Mouse (Mus musculus) embryonic fibroblast, embryonic 13.5 days (primary cell): Measurements from ENCODE around the gene Vars.

ENCODE experiments used
- CTCF ChIP-seq: IDR thresholded peaks from 2 replicates; pipeline ENCODE4 v1.5.1; 2011; ENCODE audit warnings: mild to moderate bottlenecking, control low read depth, low read length, moderate library complexity, borderline replicate concordance; ENCODE audit not compliant: insufficient read depth
- POLR2A ChIP-seq: IDR thresholded peaks from 2 replicates; pipeline ENCODE4 v1.6.1; 2011; ENCODE audit warnings: low read depth, mild to moderate bottlenecking, control low read depth, low read length, moderate library complexity

- no peak; the same call in 1 of the 2 replicates for TF ChIP-seq POLR2A
- no peak for TF ChIP-seq CTCF
Observed at GRCm38 (mm10) chr17:35046681-35047455, 46.1 kb downstream of the Vars start, which contains the start of gene Msh5.
